Mouse (Mus musculus): ENCODE results near the gene Foxj1. TPM values are rescaled to one million over a fixed set of nuclear protein-coding genes. Genes with fewer than 3 reads are reported as not detected.
A peak's percentile ranks its signal among the peaks of the same experiment; 100 is the strongest.

Foxj1 gene
- polyA plus RNA-seq, 1 experiment, result 12.3 TPM

- peak overlapping the region; percentile 26 for H3K9ac ChIP-seq (ENCODE audit: low read depth, poor library complexity, severe bottlenecking)
- H3K27me3 ChIP-seq (ENCODE audit: control insufficient read depth, insufficient read depth, low read length, poor library complexity, severe bottlenecking), result no peaks in the 10 kb centered on the region
- peak overlapping the region; percentile 86 for H3K27ac ChIP-seq (ENCODE audit: insufficient read depth, low read length)
- peaks cover 27% of the 10 kb centered on the region for H3K4me1 ChIP-seq (ENCODE audit: control insufficient read depth, insufficient read depth, low read length)
- no peaks in the 10 kb centered on the region for H3K9me3 ChIP-seq (replicated peaks; ENCODE audit: control insufficient read depth, insufficient read depth, low read length, poor library complexity, severe bottlenecking)
- no peaks in the 10 kb centered on the region for H3K36me3 ChIP-seq (ENCODE audit: control insufficient read depth, insufficient read depth, low read length, poor library complexity, severe bottlenecking)
- H3K4me3 ChIP-seq (ENCODE audit: low read depth, low read length), result no peak overlapping the region
- TF ChIP-seq POLR2A (IDR thresholded peaks at IDR 0.05; ENCODE audit: insufficient read depth, low read length), result no peak
- TF ChIP-seq EP300 (IDR thresholded peaks at IDR 0.05; ENCODE audit: insufficient read depth, low read depth, low read length), result peak; percentile 70; the same call in 1 of the 2 replicates
Measured at GRCm38 (mm10) chr11:116330211-116330518, 5.0 kb downstream of the Foxj1 start.

GRCm38 (mm10) chr11:116329314-116330210, 5.6 kb downstream of the Foxj1 start:
- Histone ChIP-seq H3K4me1 (ENCODE audit: control insufficient read depth, insufficient read depth, low read length) (peaks cover 27% of the 10 kb centered on the region), H3K27me3 (ENCODE audit: control insufficient read depth, insufficient read depth, low read length, poor library complexity, severe bottlenecking) (no peaks in the 10 kb centered on the region), H3K36me3 (ENCODE audit: control insufficient read depth, insufficient read depth, low read length, poor library complexity, severe bottlenecking) (no peaks in the 10 kb centered on the region), H3K9me3 (replicated peaks; ENCODE audit: control insufficient read depth, insufficient read depth, low read length, poor library complexity, severe bottlenecking) (no peaks in the 10 kb centered on the region), H3K9ac (ENCODE audit: low read depth, poor library complexity, severe bottlenecking) (peak overlapping the region; percentile 26), H3K27ac (ENCODE audit: insufficient read depth, low read length) (peak overlapping the region; percentile 86), H3K4me3 (ENCODE audit: low read depth, low read length) (no peak overlapping the region)
- TF ChIP-seq POLR2A (IDR thresholded peaks at IDR 0.05; ENCODE audit: insufficient read depth, low read length) (no peak), EP300 (IDR thresholded peaks at IDR 0.05; ENCODE audit: insufficient read depth, low read depth, low read length) (peak; percentile 61)

- H3K27me3 ChIP-seq (ENCODE audit: control insufficient read depth, insufficient read depth, low read length, poor library complexity, severe bottlenecking), result no peaks in the 10 kb centered on the region
- peaks cover 25% of the 10 kb centered on the region for H3K4me1 ChIP-seq (ENCODE audit: control insufficient read depth, insufficient read depth, low read length)
- no peaks in the 10 kb centered on the region for H3K9me3 ChIP-seq (replicated peaks; ENCODE audit: control insufficient read depth, insufficient read depth, low read length, poor library complexity, severe bottlenecking)
- H3K27ac ChIP-seq (ENCODE audit: insufficient read depth, low read length), result peak overlapping the region; percentile 42
- no peaks in the 10 kb centered on the region for H3K36me3 ChIP-seq (ENCODE audit: control insufficient read depth, insufficient read depth, low read length, poor library complexity, severe bottlenecking)
- H3K4me3 ChIP-seq (ENCODE audit: low read depth, low read length), result no peak overlapping the region
- no peak for TF ChIP-seq POLR2A (IDR thresholded peaks at IDR 0.05; ENCODE audit: insufficient read depth, low read length)
- peak; percentile 91 for TF ChIP-seq EP300 (IDR thresholded peaks at IDR 0.05; ENCODE audit: insufficient read depth, low read depth, low read length)
- no peak for TF ChIP-seq CTCF (IDR thresholded peaks at IDR 0.05; ENCODE audit: low read depth, low read length)
- 0 out of 2 replicates have a peak overlapping the region, but pooled peaks have one; percentile 10 for H3K9ac ChIP-seq (ENCODE audit: low read depth, poor library complexity, severe bottlenecking)
Measured at GRCm38 (mm10) chr11:116326963-116327603, 8.1 kb downstream of the Foxj1 start.

GRCm38 (mm10) chr11:116318719-116319659, 16.2 kb downstream of the Foxj1 start:
- Histone ChIP-seq H3K27ac (ENCODE audit: insufficient read depth, low read length) (no peak overlapping the region), H3K36me3 (ENCODE audit: control insufficient read depth, insufficient read depth, low read length, poor library complexity, severe bottlenecking) (no peaks in the 10 kb centered on the region), H3K4me3 (ENCODE audit: low read depth, low read length) (peak overlapping the region; percentile 5), H3K27me3 (ENCODE audit: control insufficient read depth, insufficient read depth, low read length, poor library complexity, severe bottlenecking) (no peaks in the 10 kb centered on the region), H3K9me3 (replicated peaks; ENCODE audit: control insufficient read depth, insufficient read depth, low read length, poor library complexity, severe bottlenecking) (no peaks in the 10 kb centered on the region), H3K9ac (ENCODE audit: low read depth, poor library complexity, severe bottlenecking) (peak overlapping the region; percentile 1; the same call in 1 of the 2 replicates), H3K4me1 (ENCODE audit: control insufficient read depth, insufficient read depth, low read length) (no peaks in the 10 kb centered on the region)
- TF ChIP-seq CTCF (IDR thresholded peaks at IDR 0.05; ENCODE audit: low read depth, low read length), result peak; percentile 87
- no peak for TF ChIP-seq EP300 (IDR thresholded peaks at IDR 0.05; ENCODE audit: insufficient read depth, low read depth, low read length)
- no peak for TF ChIP-seq POLR2A (IDR thresholded peaks at IDR 0.05; ENCODE audit: insufficient read depth, low read length)

GRCm38 (mm10) chr11:116312359-116312758, 22.8 kb downstream of the Foxj1 start:
- no peak overlapping the region for H3K9ac ChIP-seq (ENCODE audit: low read depth, poor library complexity, severe bottlenecking)
- TF ChIP-seq EP300 (IDR thresholded peaks at IDR 0.05; ENCODE audit: insufficient read depth, low read depth, low read length) (no peak), CTCF (IDR thresholded peaks at IDR 0.05; ENCODE audit: low read depth, low read length) (no peak), POLR2A (IDR thresholded peaks at IDR 0.05; ENCODE audit: insufficient read depth, low read length) (no peak)
- H3K27ac ChIP-seq (ENCODE audit: insufficient read depth, low read length), result no peak overlapping the region
- H3K4me3 ChIP-seq (ENCODE audit: low read depth, low read length), result no peak overlapping the region
- no peaks in the 10 kb centered on the region for H3K27me3 ChIP-seq (ENCODE audit: control insufficient read depth, insufficient read depth, low read length, poor library complexity, severe bottlenecking)
- H3K36me3 ChIP-seq (ENCODE audit: control insufficient read depth, insufficient read depth, low read length, poor library complexity, severe bottlenecking), result no peaks in the 10 kb centered on the region
- no peaks in the 10 kb centered on the region for H3K9me3 ChIP-seq (replicated peaks; ENCODE audit: control insufficient read depth, insufficient read depth, low read length, poor library complexity, severe bottlenecking)
- H3K4me1 ChIP-seq (ENCODE audit: control insufficient read depth, insufficient read depth, low read length), result no peaks in the 10 kb centered on the region
